Mouse (Mus musculus) erythroblast, embryonic 14.5 days (primary cell): ENCODE results near the gene Cd63. TPM values are rescaled to one million over a fixed set of nuclear protein-coding genes. Genes with fewer than 3 reads are reported as not detected.

Source experiments
- H3K27me3 ChIP-seq: 2 replicates; pipeline ENCODE4 v1.6.1; 2012; ENCODE audit warnings: inconsistent platforms; ENCODE audit not compliant: control insufficient read depth
- H3K36me3 ChIP-seq: 2 replicates; pipeline ENCODE4 v1.6.1; 2012; ENCODE audit warnings: mild to moderate bottlenecking, inconsistent platforms; ENCODE audit not compliant: control insufficient read depth
- H3K4me1 ChIP-seq: 2 replicates; pipeline ENCODE4 v1.6.1; 2012; ENCODE audit warnings: inconsistent platforms; ENCODE audit not compliant: control insufficient read depth
- H3K4me3 ChIP-seq: replicated peaks from 2 replicates; pipeline ENCODE3; 2012; ENCODE audit warnings: moderate library complexity, mild to moderate bottlenecking, inconsistent platforms
- H3K9me3 ChIP-seq: 2 replicates; pipeline ENCODE4 v1.6.1; 2012; ENCODE audit warnings: low read length, inconsistent platforms, mixed read lengths; ENCODE audit not compliant: control insufficient read depth
- GATA1 ChIP-seq: IDR thresholded peaks from 2 replicates; pipeline ENCODE4 v1.6.1; 2012; ENCODE audit warnings: low read length, inconsistent platforms, mixed read lengths
- TAL1 ChIP-seq: IDR thresholded peaks from 3 replicates; pipeline ENCODE4 v1.6.1; 2012; ENCODE audit warnings: low read length, inconsistent platforms, mixed read lengths
- polyA plus RNA-seq: library from polyadenylated mRNA; stranded (reverse); fragments of >175 nt; gene quantifications from 2 replicates; pipeline ENCODE4 v1.2.3, GENCODE M21; 2012

Cd63 gene
- 0.04 and 0.21 TPM in 2 replicates for polyA plus RNA-seq

DNA sequence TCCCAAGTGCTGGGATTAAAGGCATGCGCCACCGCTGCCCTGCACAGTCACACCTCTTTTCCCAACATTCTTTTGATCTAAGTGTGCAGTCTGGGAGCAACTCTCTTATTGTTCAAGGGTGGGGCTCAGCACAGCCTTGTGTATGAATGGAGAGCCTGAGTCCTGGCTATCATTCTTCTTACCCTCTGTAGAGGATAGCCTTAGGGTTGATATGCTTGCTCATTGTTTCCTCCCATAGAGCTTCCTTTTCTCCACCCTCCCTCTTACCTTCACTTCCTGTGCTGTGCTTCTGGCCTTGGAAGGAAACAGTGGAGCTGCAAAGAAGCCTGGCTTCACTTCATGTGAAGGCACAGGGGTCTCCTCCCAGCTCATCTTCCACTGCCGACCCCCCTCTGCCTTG, at the start of gene Cd63:
TSS of gene Cd63 (plus strand) at position 292 of the 400 bp plus-strand sequence.
- H3K9me3 ChIP-seq: no peaks in the 10 kb centered on the region
- H3K36me3 ChIP-seq: no peaks in the 10 kb centered on the region
- peaks cover 22% of the 10 kb centered on the region for H3K27me3 ChIP-seq
- H3K4me3 ChIP-seq: no peak within 1 kb of the TSS
- TF ChIP-seq GATA1 (no peak), TAL1 (no peak)
- H3K4me1 ChIP-seq: peaks cover 2% of the 10 kb centered on the region

DNA sequence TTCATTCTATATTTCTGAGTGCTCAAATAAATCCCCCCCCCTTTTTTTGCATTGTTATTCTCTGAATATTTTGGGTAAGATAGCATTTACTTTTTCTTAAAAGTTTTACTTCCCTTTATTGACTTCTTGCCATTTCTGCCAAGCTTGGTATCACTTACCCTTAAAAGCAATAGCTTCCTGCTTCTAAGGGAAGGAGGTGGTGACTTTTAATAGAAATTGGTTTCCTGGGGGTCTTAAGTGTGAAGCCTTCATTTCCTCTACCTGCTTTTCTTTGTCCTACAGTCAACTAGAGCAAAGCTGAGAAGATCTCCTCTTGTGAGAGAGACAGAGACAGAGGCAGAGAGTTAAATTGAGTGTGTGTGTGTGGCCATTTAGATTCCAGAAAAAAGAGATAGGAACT, 39.6 kb upstream of the Cd63 start:
- Histone ChIP-seq H3K36me3 (peaks cover 79% of the 10 kb centered on the region), H3K9me3 (no peaks in the 10 kb centered on the region)
- no peak for TF ChIP-seq GATA1
- no peak for TF ChIP-seq TAL1

DNA sequence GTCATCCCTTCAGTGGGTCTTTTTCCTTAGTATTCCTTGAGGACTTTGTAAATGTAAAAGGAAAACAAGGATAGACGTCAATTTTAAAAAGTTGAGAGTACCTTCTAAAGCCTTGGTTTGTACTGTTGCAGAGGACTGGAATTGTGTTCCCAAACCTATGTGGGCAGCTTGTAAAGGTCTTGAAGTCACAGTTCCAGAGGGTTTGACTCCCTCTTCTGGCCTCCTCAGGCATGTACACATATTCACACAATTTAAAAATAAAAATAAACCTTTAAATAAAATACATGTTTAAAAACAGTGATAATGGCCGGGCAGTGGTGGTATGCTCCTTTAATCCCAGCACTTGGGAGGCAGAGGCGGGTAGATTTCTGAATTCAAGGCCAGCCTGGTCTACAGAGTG, 34.7 kb upstream of the Cd63 start:
- no peaks in the 10 kb centered on the region for H3K4me1 ChIP-seq
- no peaks in the 10 kb centered on the region for H3K27me3 ChIP-seq
- no peaks in the 10 kb centered on the region for H3K9me3 ChIP-seq
- H3K4me3 ChIP-seq: no peak overlapping the region
- peaks cover 78% of the 10 kb centered on the region for H3K36me3 ChIP-seq
- no peak for TF ChIP-seq GATA1
- TF ChIP-seq TAL1: no peak

More for the DNA sequence above, 39.6 kb upstream of the Cd63 start:
- Histone ChIP-seq H3K27me3 (no peaks in the 10 kb centered on the region), H3K4me1 (no peaks in the 10 kb centered on the region), H3K4me3 (no peak overlapping the region)

DNA sequence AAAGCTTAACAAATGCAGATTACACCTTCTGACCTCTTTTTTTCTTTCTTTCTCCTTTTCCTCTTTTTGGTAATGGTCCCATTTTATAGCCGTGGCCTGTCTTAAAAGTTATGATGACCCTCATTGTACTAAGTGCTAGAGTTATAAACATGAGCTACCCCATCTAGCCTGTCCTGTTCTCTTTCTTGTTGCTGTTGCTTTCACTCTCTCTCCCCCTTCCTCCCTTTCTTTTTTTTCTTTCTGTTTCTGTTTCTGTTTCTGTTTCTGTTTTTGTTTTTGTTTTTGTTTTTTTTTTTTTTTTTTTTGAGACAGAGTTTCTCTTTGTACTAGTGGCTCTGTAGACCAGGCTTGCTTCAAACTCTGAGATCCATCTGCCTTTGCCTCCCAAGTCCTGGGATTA, 34.3 kb upstream of the Cd63 start:
- TF ChIP-seq GATA1 (no peak), TAL1 (no peak)
- peaks cover 78% of the 10 kb centered on the region for H3K36me3 ChIP-seq
- H3K27me3 ChIP-seq: no peaks in the 10 kb centered on the region
- H3K9me3 ChIP-seq: no peaks in the 10 kb centered on the region
- no peaks in the 10 kb centered on the region for H3K4me1 ChIP-seq
- H3K4me3 ChIP-seq: no peak overlapping the region

DNA sequence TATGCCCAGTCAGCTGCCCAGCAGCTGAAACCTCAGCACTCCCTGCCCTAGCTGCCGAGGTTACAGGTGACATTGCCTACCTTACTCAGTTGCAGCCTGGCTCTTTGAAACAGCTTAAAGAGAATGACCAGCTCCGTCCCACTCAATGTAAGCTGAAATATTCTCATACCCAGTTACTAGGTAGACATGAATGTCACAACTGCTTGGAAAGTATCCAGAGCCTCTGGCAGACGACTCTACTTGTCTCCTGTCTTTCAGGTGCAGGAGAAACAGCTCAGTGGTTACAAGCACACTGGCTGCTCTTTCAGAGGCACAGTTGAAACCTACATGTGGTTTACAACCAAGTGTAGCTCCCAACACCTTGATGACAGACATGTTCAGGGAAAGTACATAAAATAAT, 30.4 kb upstream of the Cd63 start:
- Histone ChIP-seq H3K4me3 (no peak overlapping the region), H3K36me3 (peaks cover 85% of the 10 kb centered on the region), H3K27me3 (no peaks in the 10 kb centered on the region), H3K4me1 (no peaks in the 10 kb centered on the region), H3K9me3 (no peaks in the 10 kb centered on the region)
- TF ChIP-seq TAL1: no peak
- no peak for TF ChIP-seq GATA1

DNA sequence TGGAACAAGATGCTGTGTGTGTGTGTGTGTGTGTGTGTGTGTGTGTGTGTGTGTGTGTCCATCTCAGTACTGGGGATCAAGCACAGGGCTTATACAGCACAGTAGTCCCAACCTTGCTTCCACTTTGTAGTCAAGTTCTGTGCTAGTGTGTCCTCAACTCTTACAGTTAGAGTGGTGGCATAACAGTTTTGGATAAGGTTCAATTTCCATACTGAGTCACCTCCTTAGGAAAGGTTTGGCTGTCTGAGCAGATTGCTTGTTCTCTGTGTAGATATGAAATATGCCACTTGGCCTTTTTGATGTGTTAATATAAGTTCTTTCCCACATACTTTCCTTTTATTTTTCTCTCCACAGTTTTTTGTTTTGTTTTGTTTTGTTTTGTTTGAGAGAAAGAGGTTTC, 22.5 kb upstream of the Cd63 start:
- H3K27me3 ChIP-seq: no peaks in the 10 kb centered on the region
- TF ChIP-seq TAL1 (no peak), GATA1 (no peak)
- H3K36me3 ChIP-seq: peaks cover 48% of the 10 kb centered on the region
- no peaks in the 10 kb centered on the region for H3K9me3 ChIP-seq
- no peak overlapping the region for H3K4me3 ChIP-seq
- no peaks in the 10 kb centered on the region for H3K4me1 ChIP-seq

DNA sequence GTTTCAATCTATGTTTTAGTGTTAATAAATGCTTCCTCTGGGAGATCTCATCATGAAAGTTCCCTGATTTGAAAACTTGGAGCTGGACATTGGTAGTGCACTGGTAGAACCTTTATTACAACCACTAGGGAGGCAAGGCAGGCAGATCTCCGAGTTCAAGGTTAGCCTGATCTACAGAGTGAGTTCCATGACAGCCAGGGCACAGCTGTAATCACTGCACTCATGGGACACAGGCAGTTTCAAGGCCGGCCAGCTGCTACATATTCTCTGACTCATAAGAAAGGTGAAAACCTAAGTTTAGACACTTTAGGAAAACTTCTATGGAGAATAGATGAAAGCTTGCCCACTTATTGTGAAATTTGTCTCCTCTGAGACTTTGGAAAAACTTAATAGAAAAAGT, 22.0 kb upstream of the Cd63 start:
- H3K4me3 ChIP-seq: no peak overlapping the region
- peaks cover 43% of the 10 kb centered on the region for H3K36me3 ChIP-seq
- H3K27me3 ChIP-seq: no peaks in the 10 kb centered on the region
- H3K9me3 ChIP-seq: no peaks in the 10 kb centered on the region
- H3K4me1 ChIP-seq: no peaks in the 10 kb centered on the region
- TF ChIP-seq TAL1 (no peak), GATA1 (no peak)

DNA sequence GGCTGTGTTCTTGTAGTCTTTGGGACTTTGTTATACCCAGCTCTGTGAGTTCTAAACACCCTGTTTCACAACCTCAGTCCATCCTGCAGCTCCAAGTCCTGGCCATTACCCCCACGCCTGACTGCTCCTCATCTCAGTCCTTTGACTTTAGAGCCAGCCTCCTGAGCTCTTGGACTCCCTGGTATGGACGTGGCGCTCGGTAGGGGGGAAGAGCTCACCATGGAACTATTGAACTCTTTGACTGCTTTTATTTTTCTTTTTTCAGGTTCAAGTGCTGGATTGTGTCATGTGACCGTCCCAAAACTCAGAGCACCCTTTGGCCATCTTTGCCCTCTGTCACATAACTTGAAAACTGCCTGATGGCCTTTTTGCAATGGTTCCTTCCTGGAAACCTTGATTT, 18.7 kb upstream of the Cd63 start:
- H3K9me3 ChIP-seq: no peaks in the 10 kb centered on the region
- TF ChIP-seq GATA1 (no peak), TAL1 (no peak)
- H3K36me3 ChIP-seq: peaks cover 16% of the 10 kb centered on the region
- peaks cover 13% of the 10 kb centered on the region for H3K4me1 ChIP-seq
- peaks cover 5% of the 10 kb centered on the region; the same call in 1 of the 2 replicates for H3K27me3 ChIP-seq
- no peak overlapping the region for H3K4me3 ChIP-seq

DNA sequence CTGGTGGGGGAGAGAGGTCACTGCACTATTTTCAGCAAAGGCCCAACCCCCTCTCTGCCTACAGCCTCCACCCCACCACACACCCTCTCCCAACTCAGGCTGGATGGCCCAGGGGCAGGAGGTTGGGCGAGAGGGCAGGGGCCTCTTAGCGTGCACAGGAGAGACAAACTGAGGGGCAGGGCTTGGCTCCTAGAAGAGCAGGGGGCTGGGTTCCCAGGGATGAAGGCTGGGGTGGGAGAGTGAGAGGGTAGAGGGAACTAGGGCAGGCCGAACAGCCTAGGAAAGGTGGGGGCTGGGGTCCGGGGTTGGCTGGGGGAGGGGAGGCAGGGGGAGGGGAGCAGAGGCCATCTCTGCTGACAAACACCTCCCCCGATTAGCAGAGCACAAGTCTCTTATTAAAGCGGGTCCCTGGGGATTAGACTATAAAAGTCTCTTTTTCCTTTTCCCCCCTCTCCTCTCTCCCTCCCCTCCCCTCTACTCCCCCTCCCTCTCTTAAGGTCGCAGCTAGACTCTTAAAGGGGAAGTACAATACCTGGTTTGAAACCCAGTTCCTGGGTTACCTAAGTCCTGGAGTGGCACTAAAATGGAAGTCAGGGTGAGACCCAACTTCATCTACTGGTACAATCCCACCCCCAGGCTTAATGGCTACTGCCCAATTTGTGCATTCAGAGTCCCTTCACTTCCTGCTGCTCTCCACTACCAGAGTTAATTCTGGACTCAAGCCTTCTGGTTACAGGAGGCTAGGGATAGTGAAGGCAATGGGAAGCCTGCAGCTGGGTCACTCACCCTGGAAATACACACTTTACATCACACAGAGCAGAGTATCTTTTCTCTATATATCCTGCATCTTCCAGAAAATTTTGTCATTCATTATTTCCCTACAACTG, 11.6 kb upstream of the Cd63 start:
- TF ChIP-seq TAL1 (no peak), GATA1 (no peak)
- H3K9me3 ChIP-seq: peaks cover 7% of the 10 kb centered on the region; the same call in 1 of the 2 replicates
- no peak overlapping the region for H3K4me3 ChIP-seq
- H3K4me1 ChIP-seq: peaks cover 19% of the 10 kb centered on the region
- H3K36me3 ChIP-seq: no peaks in the 10 kb centered on the region
- peaks cover 75% of the 10 kb centered on the region for H3K27me3 ChIP-seq

DNA sequence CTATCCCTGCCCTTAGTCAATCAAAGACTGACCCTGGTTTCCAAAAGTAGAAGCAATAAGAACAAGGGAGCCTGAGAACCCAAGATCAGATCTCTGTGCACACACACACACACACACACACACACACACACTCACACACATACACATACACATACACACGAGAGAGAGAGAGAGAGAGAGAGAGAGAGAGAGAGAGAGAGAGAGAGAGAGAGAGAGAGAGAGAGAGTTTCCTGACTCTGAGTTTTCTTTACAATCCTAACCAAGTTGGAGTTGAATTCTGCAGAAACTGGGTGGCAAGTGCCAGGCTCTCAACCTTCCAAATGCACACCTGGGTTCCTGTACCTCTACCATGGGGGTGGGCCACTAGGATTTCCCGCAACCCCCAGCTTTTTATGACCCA, 10.9 kb upstream of the Cd63 start:
- peaks cover 7% of the 10 kb centered on the region; the same call in 1 of the 2 replicates for H3K9me3 ChIP-seq
- no peak overlapping the region for H3K4me3 ChIP-seq
- TF ChIP-seq TAL1: no peak
- no peak for TF ChIP-seq GATA1
- H3K4me1 ChIP-seq: peaks cover 19% of the 10 kb centered on the region
- H3K36me3 ChIP-seq: no peaks in the 10 kb centered on the region
- peaks cover 82% of the 10 kb centered on the region for H3K27me3 ChIP-seq
